Mouse (Mus musculus) heart, adult 2 months (tissue): ENCODE measurements around the gene Wdr83os. TPM values are rescaled to one million over a fixed set of nuclear protein-coding genes. Genes with fewer than 3 reads are reported as not detected.
"Not testable (repeated sequence)": the region's sequence is repeated elsewhere in the genome, so short reads cannot be mapped to it uniquely, and the experiment has no call there.

ENCODE experiments used
- DNase-seq, 2 experiments: peaks; one replicate each; pipeline ENCODE4 v3.0.0; 2021
- H3K27ac ChIP-seq: fragments of 200-600 bp; 2 replicates; pipeline ENCODE4 v1.8.1; 2022
- H3K27me3 ChIP-seq: fragments of 200-500 bp; 2 replicates; pipeline ENCODE4 v1.6.1; 2012; ENCODE audit warnings: mild to moderate bottlenecking, low read length, inconsistent platforms, mixed read lengths; ENCODE audit not compliant: control insufficient read depth, insufficient read depth
- H3K36me3 ChIP-seq: fragments of 200-500 bp; 2 replicates; pipeline ENCODE4 v1.6.1; 2012; ENCODE audit warnings: low read length, inconsistent platforms; ENCODE audit not compliant: control insufficient read depth, insufficient read depth
- H3K4me1 ChIP-seq: fragments of 200-500 bp; 2 replicates; pipeline ENCODE4 v1.6.1; 2011; ENCODE audit warnings: low read length; ENCODE audit not compliant: control insufficient read depth, insufficient read depth
- H3K4me3 ChIP-seq: fragments of 200-600 bp; 2 replicates; pipeline ENCODE4 v1.8.1; 2022
- H3K79me2 ChIP-seq: fragments of 200-500 bp; replicated peaks from 2 replicates; pipeline ENCODE4 v1.6.1; 2012; ENCODE audit warnings: mild to moderate bottlenecking, inconsistent platforms, low read length, moderate library complexity, mixed read lengths; ENCODE audit not compliant: control insufficient read depth, insufficient read depth
- H3K9ac ChIP-seq: fragments of 200-500 bp; 2 replicates; pipeline ENCODE4 v1.6.1; 2012; ENCODE audit warnings: low read depth, mild to moderate bottlenecking, control low read depth, inconsistent platforms, low read length, mixed read lengths
- CTCF ChIP-seq: fragments of 200-600 bp; IDR thresholded peaks from 2 replicates; pipeline ENCODE4 v1.8.1; 2022; ENCODE audit warnings: antibody characterized with exemption, mild to moderate bottlenecking, moderate library complexity
- EP300 ChIP-seq: fragments of 200-500 bp; IDR thresholded peaks from 2 replicates; pipeline ENCODE4 v1.6.1; 2011; ENCODE audit warnings: low read depth, low read length, control low read depth; ENCODE audit not compliant: insufficient read depth
- POLR2A ChIP-seq: fragments of 200-500 bp; IDR thresholded peaks from 2 replicates; pipeline ENCODE4 v1.6.1; 2011; ENCODE audit warnings: mild to moderate bottlenecking, low read depth, low read length, control low read depth; ENCODE audit not compliant: insufficient read depth
- WGBS: fragments of 180-500 bp; shearing (Covaris S2); methylation state at CpG from one replicate; pipeline ENCODE4 v1.1.7; 2018; 5-methylcytosine and 5-hydroxymethylcytosine counted together
- intact Hi-C: fragments of 180-260 bp; cut with DNase I; formaldehyde crosslinking; loops from one replicate; pipeline ENCODE4 v1.15.1; 2025
- polyA plus RNA-seq: library from polyadenylated mRNA; depleted of rRNA; stranded (reverse); fragments of >200 nt; gene quantifications from 2 replicates; pipeline ENCODE4 v1.2.3, GENCODE M21; 2012
- total RNA-seq, 2 experiments: library from RNA; stranded (reverse); gene quantifications; 2 replicates each; pipeline ENCODE4 v1.2.3; 2021

The Wdr83os gene
- total and polyA plus RNA-seq, 3 experiments: 39.0 to 99.3 (median 41.4) TPM

GRCm38 (mm10) chr8:85074167-85074566, 6.4 kb upstream of the Wdr83os start:
- Histone ChIP-seq H3K79me2 (no peaks in the 10 kb centered on the region), H3K27me3 (no peaks in the 10 kb centered on the region), H3K4me3 (no peak overlapping the region), H3K4me1 (peaks cover 6% of the 10 kb centered on the region), H3K36me3 (no peaks in the 10 kb centered on the region), H3K9ac (no peak overlapping the region), H3K27ac (no peak overlapping the region)
- no peak for TF ChIP-seq POLR2A
- TF ChIP-seq CTCF: no peak
- no peak for TF ChIP-seq EP300
- WGBS: 79% methylated on average over 10 of the region's 10 CpGs
- intact Hi-C loops: loop anchor here (5.0 to 10.0 kb wide), 3 partner anchors 37 to 481 kb away; partner anchors contain the start of genes 4921524J17Rik, Dnaja2 and Tnpo2
- no peak for DNase-seq

- H3K4me1 ChIP-seq: peaks cover 6% of the 10 kb centered on the region
- H3K36me3 ChIP-seq: no peaks in the 10 kb centered on the region
- no peak for TF ChIP-seq CTCF
- TF ChIP-seq POLR2A: no peak
- no peak for TF ChIP-seq EP300
- no peaks in the 10 kb centered on the region for H3K79me2 ChIP-seq
- no peaks in the 10 kb centered on the region for H3K27me3 ChIP-seq
- no peak for DNase-seq
- no peak overlapping the region for H3K4me3 ChIP-seq
- no peak overlapping the region for H3K9ac ChIP-seq
- H3K27ac ChIP-seq: no peak overlapping the region
- WGBS: 93% methylated on average over 10 of the region's 10 CpGs
- intact Hi-C loops: loop anchor here (5.0 to 10.0 kb wide), 3 partner anchors 37 to 480 kb away; partner anchors contain the start of genes 4921524J17Rik, Dnaja2 and Tnpo2
These were observed 5.9 kb upstream of the Wdr83os start for GRCm38 (mm10) chr8:85074617-85075016.

GRCm38 (mm10) chr8:85076001-85076400, 4.5 kb upstream of the Wdr83os start:
- intact Hi-C loops: loop anchor here (2.0 to 10.0 kb wide), 3 partner anchors 95 to 479 kb away; partner anchors contain the start of genes 4921524J17Rik and Dnaja2
- WGBS: 77% methylated on average over 9 of the region's 9 CpGs
- no peak for TF ChIP-seq POLR2A
- TF ChIP-seq CTCF: peak; percentile 65

DNA sequence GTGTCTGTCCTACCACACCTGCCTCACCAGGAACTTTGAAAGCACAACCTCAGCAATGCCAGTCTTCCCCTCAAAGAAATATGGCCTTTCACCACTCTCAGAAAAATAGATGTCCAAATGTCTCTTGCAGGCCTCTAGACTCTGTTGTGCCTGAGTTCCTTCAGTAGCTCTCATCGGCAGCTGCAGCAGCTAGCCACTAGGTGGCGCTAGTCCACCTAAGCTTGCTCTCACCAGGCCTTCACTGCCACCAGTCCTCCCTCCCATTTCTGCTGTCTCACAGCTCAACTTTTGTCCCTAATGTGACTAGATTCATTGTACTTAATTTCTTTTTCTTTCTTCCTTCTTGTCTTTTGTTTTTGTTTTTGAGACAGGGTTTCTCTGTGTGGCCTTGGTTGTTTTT, 3.5 kb upstream of the Wdr83os start:
- H3K4me1 ChIP-seq: peaks cover 9% of the 10 kb centered on the region
- no peak overlapping the region for H3K4me3 ChIP-seq
- no peaks in the 10 kb centered on the region for H3K36me3 ChIP-seq
- no peak overlapping the region for H3K9ac ChIP-seq
- intact Hi-C loops: loop anchor here (2.0 to 10.0 kb wide), 3 partner anchors 94 to 478 kb away; partner anchors contain the start of genes 4921524J17Rik and Dnaja2
- DNase-seq: peak; percentile 70 to 77
- no peak overlapping the region for H3K27ac ChIP-seq
- WGBS: 2% methylated on average over 2 of the region's 2 CpGs
- peaks cover 3% of the 10 kb centered on the region; the same call in 1 of the 2 replicates for H3K79me2 ChIP-seq
- no peak; the same call in 1 of the 2 replicates for TF ChIP-seq CTCF
- TF ChIP-seq POLR2A: no peak
- peak; percentile 80; the same call in 1 of the 2 replicates for TF ChIP-seq EP300
- no peaks in the 10 kb centered on the region for H3K27me3 ChIP-seq

More at GRCm38 (mm10) chr8:85076001-85076400, 4.5 kb upstream of the Wdr83os start:
- Histone ChIP-seq H3K36me3 (no peaks in the 10 kb centered on the region), H3K9ac (no peak overlapping the region), H3K27me3 (no peaks in the 10 kb centered on the region), H3K27ac (no peak overlapping the region), H3K4me3 (no peak overlapping the region), H3K79me2 (peaks cover 3% of the 10 kb centered on the region; the same call in 1 of the 2 replicates), H3K4me1 (peaks cover 6% of the 10 kb centered on the region)
- peak; percentile 30 to 56 for DNase-seq

DNA sequence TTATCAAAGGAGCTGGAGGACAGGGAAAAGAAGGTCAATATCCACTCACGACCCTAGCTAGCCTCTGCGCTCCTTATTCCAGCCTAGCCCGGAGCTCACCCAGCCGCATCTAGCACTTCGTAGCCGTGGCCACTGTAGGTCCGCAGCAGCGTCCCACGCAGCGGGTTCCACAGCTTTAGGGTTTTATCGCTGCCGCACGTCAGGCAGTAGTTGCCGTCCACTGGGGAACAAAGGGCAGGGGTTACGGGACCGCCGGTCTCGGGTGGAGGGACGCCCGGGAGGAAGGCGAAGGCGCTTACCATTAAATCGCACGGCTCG, 367 bp upstream of the Wdr83os start:
- under 1% methylated on average over 25 of the region's 25 CpGs for WGBS
- peaks cover 3% of the 10 kb centered on the region; the same call in 1 of the 2 replicates for H3K79me2 ChIP-seq
- DNase-seq: peak in 1 of 2 experiments; percentile 70
- H3K27me3 ChIP-seq: no peaks in the 10 kb centered on the region
- peak overlapping the region; percentile 99 for H3K4me3 ChIP-seq
- H3K36me3 ChIP-seq: no peaks in the 10 kb centered on the region
- peaks cover 11% of the 10 kb centered on the region for H3K4me1 ChIP-seq
- TF ChIP-seq EP300: no peak
- TF ChIP-seq POLR2A: no peak
- no peak for TF ChIP-seq CTCF
- H3K9ac ChIP-seq: peak overlapping the region; percentile 94
- peak overlapping the region; percentile 81 for H3K27ac ChIP-seq
- intact Hi-C loops: loop anchor here (5.0 kb wide), 3 partner anchors 37 to 423 kb away; partner anchors contain the start of genes Orc6 and Vps35

DNA sequence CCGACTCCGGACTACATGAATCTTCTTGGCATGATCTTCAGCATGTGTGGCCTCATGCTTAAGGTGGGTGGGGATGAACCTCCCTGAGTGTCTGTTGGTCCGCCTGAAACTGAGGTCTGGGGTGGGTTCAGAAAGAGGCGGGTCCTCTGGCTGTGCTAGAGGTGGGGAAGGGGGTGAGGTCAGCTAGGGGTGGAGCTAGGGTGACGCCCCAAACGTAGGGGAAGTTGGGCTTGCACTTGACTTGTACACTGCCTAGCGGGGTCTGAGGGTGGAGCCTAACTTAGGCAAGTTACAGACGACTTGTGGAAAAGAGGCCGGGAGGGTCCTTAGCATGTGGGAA, 646 bp downstream of the Wdr83os start, which contains the start of gene Wdr83:
Gene Wdr83, minus strand, starts transcription at position 91 of the 340 bp plus-strand sequence.
- intact Hi-C loops: loop anchor here (5.0 kb wide), 3 partner anchors 36 to 424 kb away; partner anchors contain the start of genes Orc6 and Vps35
- H3K79me2 ChIP-seq: peaks cover 3% of the 10 kb centered on the region; the same call in 1 of the 2 replicates
- 0% methylated on average over 9 of the region's 9 CpGs for WGBS
- no peaks in the 10 kb centered on the region for H3K36me3 ChIP-seq
- H3K4me1 ChIP-seq: peaks cover 11% of the 10 kb centered on the region
- DNase-seq: peak in 1 of 2 experiments; percentile 63
- peak within 1 kb of the TSS; percentile 94 for H3K9ac ChIP-seq
- H3K27me3 ChIP-seq: no peaks in the 10 kb centered on the region
- H3K27ac ChIP-seq: peak within 1 kb of the TSS; percentile 81
- TF ChIP-seq EP300 (no peak), POLR2A (no peak), CTCF (no peak)
- H3K4me3 ChIP-seq: peak within 1 kb of the TSS; percentile 99

DNA sequence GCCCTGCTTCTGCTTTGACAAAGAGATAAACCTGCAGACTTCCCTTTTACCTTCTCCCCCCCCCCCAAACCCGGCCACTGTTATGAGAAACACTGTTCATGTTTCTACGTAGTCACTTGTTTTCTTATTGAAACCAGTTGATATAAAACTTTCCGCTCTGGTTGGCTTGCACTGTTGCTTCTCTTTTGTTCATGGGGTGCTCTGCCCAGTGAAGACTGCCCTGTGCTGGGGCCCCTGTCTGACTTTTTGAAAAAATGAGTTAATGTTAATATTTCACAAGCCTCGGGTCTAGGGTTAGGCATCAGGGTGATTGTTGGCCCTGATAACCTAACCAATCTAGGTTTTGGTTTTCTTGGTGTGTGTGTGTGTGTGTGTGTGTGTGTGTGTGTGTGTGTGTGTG, 1.6 kb downstream of the Wdr83os start:
- H3K4me1 ChIP-seq, H3K27ac ChIP-seq, H3K9ac ChIP-seq, H3K4me3 ChIP-seq, H3K79me2 ChIP-seq, DNase-seq, H3K27me3 ChIP-seq, H3K36me3 ChIP-seq: not testable (repeated sequence)
- WGBS: 74% methylated on average over 4 of the region's 4 CpGs
- intact Hi-C loops: loop anchor here (5.0 kb wide), 3 partner anchors 35 to 425 kb away; partner anchors contain the start of genes Orc6 and Vps35
